Mouse (Mus musculus) natural killer cell, adult 2 months (primary cell): ENCODE results near the gene Olfr1380.
"Not testable (repeated sequence)": the region's sequence is repeated elsewhere in the genome, so short reads cannot be mapped to it uniquely, and the experiment has no call there.

Source experiments
- DNase-seq, 2 experiments: peaks; one replicate each; pipeline ENCODE4 v3.0.0; 2022; ENCODE audit warnings: low spot score in 2 of 2

Gene Olfr1380

DNA sequence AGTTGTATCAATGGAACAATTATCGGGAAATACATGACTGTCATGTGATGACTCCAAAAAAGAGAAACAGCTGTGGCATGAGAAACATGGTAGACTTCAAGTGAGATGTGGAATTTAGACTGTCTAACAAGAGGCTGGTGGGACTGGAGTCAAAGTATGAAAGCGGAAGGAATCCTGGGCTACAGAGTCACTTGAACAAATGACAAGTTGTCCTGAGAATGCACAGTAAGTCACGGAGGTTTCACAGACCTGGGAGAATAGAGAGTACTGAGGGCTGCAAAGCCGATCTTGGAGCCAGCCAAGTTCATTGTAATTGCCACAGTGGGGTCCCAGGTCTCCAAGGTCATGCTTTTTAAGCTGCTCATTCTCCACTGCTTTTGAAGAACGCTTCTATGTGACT is at the start of gene Olfr1380:
Gene Olfr1380, plus strand, starts transcription at position 301 of the 400 bp plus-strand sequence.
- not testable (repeated sequence) for DNase-seq

DNA sequence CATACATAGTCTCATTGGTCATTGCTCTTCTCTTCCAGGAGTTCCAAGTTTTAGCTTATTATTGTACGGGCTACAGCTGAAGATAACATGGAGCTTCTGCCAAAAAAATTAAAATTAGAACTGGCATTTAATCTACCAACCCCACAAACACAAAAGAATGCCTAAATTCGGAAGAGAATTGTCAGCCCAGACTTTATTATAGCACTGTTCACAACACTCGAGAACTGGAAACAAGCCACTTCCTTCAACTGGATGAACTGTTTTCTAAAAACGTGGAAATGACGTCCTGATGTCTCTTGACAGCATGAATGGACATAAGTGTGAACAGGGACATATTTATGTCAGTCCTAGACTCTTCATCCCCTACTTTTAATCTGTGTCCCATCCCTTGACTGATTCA is 38.6 kb upstream of the Olfr1380 start:
- no peak for DNase-seq

DNA sequence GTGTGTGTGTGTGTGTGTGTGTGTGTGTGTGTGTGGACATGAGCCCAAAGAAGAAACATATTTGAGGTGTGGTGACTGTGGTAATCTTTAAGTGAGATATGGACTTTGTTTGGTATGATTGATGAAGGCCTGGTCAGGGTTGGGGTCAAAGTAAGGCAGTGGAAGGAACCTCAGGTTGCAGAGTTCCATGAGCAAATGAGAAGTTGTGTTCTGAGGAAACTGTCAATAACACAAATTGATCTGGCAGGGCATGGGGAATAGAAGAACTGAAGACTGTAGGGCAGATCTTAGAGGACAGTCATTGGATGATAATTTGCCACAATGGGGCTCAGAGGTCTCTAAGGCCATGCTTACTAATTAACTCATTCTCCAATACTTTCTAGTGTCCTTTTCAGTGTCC is 37.3 kb upstream of the Olfr1380 start, which contains the start of gene Olfr1383:
Gene Olfr1383, plus strand, starts transcription at position 301 of the 400 bp plus-strand sequence.
- no peak for DNase-seq

DNA sequence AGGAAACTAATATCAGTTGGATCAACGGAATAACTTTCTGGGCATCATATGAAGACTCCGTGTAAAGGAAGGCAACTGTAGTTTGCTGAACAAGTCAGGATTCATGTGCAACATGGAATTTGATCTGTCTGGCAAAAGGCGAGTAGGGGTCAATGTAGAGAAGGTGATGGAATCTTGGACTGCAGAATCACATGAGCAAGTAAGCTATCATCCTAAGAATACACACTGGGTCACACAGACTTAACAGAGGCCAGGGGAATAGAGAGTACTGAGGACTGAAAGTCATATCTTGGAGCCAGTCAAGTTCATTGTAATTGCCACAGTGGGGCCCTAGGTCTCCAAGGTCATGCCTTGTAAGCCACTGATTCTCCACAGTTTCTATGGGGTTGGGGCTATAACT is 28.7 kb upstream of the Olfr1380 start, which contains the start of gene Olfr1382:
Gene Olfr1382, plus strand, starts transcription at position 301 of the 400 bp plus-strand sequence.
- no peak for DNase-seq

DNA sequence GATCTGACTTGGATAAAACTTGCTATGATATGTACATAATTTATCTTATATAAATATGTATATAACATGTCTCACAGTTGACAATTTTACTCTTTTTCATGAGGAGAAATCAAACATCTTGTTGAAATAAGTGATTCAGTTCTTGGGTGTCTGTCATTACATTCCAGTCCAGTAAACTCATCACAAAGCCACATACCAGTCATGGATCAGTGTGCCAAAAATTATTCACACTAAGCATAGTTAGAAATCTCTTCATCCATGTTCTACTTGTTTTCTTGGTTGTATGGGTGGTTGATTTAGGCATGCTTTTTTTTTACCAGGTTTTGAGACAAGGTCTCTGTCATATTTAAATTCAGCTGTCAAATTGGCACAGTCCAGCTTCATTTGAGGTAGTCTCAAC is 23.9 kb upstream of the Olfr1380 start:
- no peak for DNase-seq

DNA sequence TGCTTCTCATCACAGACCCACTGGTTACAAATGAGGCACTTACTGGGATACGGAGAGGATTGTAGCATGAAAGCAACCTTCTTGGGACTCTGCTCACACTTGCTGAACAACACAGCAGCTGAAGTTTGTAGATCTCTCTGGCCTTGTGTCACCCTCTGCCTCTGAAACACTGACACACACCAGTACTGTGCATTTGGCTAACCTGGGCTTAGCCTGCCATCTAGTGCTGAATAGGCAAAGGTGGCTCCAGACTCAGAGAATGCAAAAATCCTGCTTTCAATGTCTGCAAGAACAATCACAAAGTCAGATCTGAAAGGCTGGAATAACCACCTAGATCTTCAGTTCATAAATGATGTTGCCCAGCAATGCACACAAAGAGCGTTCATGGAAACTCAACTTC is 20.0 kb upstream of the Olfr1380 start:
- DNase-seq = not testable (repeated sequence)

DNA sequence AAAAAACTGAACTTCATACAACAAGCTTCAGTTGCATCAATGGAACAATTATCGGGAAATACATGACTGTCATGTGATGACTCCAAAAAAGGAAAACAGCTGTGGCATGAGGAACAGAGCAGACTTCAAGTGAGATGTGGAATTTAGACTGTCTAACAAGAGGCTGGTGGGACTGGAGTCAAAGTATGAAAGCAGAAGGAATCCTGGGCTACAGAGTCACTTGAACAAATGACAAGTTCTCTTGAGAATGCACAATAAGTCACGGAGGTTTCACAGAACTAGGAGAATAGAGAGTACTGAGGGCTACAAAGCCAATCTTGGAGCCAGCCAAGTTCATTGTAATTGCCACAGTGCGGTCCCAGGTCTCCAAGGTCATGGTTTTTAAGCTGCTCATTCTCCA is 13.5 kb upstream of the Olfr1380 start, which contains the start of gene Olfr1381:
Gene Olfr1381, plus strand, starts transcription at position 301 of the 400 bp plus-strand sequence.
- not testable (repeated sequence) for DNase-seq

DNA sequence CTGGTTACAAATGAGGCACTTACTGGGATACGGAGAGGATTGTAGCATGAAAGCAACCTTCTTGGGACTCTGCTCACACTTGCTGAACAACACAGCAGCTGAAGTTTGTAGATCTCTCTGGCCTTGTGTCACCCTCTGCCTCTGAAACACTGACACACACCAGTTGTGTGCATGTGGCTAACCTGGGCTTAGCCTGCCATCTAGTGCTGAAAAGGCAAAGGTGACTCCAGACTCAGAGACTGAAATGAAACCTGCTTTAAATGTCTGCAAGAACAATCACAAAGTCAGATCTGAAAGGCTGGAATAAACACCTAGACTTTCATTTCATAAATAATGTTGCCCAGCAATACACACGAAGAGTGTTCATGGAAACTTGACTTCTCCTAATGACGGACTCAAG is 2.6 kb upstream of the Olfr1380 start:
- not testable (repeated sequence) for DNase-seq

DNA sequence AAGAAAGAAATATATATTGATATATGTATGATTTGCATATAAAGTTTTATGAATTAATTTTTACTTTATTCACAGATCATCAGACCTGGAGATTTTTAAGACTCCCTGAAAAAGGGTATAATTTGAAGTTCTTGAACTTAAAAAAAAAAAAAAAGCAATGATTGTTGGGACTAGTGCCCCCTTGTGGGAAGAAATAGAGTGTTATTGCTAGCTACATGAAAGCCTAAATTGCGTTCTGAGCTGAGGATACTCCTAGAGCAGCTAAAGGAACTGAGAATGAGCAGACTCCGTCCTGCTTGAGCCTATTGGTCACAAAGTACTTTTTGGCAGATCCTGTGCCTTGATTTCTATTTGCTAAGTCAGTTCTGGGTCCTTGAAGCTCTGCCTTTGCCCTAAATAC is 18.4 kb downstream of the Olfr1380 start:
- DNase-seq = not testable (repeated sequence)

DNA sequence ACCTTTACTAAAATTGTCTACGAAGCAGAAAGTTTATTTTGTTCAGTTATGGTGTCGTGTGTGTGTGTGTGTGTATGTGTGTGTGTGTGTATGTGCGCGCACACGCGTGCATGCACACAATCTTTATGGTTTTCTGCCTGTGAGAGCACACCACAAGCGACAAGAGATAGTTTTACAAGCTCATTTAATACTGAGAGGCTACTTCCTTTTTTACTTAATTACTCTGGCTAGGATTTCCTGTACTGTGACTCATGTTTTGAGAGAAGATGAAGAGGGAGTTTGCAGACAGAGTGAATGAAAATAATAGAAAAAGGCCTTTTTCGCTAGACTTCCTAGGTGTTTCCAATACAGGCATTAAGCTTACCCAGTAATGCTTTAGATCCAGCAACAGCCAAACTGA is 23.8 kb downstream of the Olfr1380 start:
- not testable (repeated sequence) for DNase-seq

DNA sequence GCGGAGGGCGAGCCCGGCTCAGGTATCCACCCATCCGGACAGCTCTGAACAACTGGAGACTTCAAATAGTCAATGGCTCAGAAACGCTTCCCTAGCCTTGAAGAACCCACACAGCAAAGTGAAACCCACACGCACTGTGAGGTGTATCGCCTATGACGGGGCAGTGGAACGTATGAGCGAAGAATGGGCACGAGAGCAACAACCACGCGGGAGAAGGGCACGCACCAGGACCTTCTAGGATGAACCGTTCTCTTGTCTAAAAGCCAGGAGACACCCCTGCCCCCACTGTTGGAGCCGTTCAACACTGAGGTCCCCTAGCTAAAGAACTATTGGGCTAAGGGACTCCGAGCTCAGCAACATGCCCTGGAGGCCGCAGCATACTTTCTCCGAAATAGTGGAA is 33.5 kb downstream of the Olfr1380 start:
- no peak for DNase-seq

DNA sequence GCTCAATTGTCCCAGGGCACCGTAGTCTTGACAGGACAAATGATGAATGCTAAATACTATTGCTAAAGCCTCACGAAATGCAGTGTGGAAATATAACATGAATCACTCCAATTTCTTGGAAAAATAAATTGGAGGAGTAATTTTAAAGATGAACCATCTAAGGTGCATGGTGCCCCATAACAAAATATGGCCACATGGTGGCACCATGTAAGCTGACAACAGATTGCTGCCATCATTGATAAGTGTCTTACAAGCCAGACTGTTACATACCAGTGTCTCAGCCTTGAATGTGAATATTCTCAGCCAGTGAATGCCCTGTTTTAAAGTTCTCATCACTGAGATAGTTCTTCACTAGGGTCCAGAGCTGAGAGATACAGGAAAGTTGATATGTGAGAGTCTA is 40.5 kb downstream of the Olfr1380 start:
- DNase-seq = not testable (repeated sequence)

DNA sequence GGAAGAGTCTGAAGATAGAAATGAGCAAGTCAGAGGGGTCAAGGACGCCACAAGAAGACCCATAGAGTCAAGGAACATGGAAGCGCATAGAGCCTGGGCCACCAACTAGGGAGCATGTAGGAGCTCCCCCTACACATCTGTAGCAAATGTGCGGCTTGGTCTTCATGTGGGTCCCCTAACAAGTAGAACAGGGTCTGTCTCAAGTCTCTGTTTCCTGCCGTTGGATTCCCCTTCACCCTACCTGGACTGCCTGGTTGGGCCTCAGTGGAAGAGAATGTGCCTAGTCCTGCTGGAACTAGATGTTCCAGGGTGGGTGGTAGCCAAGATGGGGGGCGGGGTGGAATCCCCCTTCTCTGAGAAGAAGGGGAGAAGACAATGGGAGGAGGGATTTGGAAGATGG is 51.6 kb downstream of the Olfr1380 start:
- DNase-seq = not testable (repeated sequence)

DNA sequence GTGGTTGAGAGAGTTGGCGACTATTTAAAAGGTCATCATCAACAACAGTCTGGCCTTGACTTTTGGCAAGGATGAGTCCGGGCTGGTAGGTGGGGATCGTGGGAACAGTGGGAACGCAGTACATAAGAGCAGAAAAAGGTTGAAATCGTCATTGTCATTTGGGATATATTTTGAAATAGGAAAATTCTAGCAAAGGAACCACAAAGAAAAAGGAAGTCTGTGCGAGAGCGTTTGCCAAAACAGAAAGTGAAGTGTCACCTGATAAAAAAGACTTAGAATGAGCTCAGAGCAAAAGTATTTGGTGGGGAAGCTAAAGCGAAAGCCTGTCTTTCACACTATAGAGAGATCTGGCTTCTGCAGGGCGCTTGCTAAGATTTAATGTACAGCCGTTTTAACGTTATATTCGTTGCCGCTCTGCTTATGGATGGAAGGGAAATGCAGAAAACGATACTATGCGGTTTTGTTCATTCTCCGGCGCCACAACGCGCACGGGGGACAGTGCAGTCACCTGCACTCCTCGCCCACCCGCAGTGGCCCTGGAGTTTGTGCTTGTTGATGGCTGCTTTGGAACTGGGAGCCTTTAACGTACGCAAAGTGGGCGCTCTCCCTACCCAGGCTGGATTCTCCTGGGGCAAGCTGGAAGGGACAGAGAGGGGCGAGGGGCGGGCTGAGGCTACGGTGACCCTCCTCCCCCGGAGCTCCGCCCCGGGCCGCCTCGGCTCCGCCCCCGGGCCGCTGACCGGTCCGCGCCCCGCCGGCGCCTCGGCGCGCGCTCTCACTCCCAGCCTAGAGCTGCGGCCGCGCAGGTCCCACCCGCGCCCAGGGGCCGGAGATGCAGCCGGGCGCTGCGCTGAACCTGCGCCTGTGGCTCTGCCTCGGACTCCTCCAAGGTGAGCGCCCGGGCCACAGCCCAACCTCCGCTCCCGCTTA is 52.5 kb downstream of the Olfr1380 start, which contains the start of gene Flt4:
Gene Flt4, plus strand, starts transcription at position 326 of the 930 bp plus-strand sequence.
- DNase-seq = not testable (repeated sequence)

DNA sequence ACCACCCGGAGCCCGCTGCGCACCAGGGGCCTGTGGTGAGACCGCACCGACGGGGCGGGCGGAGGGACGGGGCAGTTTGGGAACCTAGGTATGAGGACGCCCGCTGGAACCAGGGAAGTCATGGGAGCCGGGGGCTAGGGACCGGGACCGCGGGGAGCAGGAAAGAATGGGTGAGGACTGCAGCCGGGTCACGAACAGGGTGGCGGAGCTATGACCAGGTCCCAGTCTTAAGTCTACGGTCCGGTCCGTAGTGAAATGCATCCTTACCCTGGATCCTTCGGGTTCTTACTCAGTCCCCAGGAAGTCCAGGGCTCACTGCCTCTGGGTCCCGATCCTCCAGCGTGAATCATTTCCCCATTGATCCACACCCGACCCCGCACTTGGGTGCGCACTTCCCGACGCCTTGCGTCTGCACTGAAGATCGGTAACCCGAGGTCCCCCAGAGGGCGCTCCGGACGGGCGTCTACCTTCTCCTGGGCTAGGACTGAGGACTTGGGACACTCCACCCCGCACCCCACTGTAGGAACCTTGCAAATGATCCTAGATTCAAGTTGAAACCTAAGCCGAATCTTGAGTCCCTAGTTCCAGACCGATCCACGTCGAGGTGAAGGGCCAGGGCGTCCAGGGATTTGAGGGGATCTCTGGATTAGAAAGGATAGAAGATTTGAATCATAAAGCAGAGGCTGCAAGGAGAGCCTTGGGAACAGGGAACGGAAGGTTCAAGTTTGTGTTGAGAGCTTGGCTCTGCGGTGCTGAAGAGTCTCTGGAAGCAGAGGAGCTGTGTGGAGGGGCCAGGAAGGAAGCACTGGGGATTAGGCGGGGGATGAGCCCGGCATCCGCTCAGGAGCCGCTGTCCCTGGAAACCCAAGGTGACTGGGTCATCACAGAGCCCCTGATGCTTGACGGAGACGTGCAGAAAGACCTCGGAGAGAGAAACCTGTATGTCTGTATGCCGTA is 53.5 kb downstream of the Olfr1380 start:
- DNase-seq = not testable (repeated sequence)

DNA sequence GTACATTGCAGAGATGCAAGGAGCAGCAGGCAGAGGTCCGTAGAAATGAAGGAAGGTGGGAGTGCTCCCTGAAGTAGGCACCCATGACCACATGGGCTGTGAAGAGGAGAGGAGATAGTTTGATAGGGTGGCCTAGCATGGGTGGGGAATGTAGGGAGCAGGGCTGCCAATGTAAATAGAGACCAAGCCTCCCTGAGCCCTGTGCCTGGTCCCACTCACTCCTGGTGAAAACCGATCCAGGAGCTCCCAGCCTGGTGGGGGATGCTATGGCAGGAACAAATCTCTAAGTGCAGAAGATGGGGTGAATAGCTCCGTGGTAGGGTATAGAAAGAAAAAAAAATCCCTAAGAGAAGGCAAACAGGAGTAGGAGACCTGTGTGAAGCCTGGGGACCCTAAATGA is 54.7 kb downstream of the Olfr1380 start:
- DNase-seq = not testable (repeated sequence)

DNA sequence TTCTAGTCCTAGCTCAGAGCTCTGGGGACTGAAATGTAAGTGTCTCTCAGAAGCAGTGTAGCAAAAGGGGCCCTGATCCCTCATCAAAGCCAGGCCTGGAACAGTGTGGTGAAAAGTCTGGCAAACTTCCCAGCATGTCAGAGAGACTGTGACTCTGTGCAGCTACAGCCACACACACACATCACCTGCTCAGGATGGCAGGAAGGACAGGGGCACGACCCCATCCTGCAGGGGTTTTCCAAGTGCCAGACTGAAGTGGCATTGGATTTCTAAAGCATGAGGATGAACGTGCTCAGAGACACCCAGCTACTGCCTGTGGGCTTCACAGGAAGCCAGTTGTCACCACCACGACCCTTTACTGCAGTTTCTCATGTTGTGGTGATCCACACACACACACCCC is 55.5 kb downstream of the Olfr1380 start:
- DNase-seq = no peak

DNA sequence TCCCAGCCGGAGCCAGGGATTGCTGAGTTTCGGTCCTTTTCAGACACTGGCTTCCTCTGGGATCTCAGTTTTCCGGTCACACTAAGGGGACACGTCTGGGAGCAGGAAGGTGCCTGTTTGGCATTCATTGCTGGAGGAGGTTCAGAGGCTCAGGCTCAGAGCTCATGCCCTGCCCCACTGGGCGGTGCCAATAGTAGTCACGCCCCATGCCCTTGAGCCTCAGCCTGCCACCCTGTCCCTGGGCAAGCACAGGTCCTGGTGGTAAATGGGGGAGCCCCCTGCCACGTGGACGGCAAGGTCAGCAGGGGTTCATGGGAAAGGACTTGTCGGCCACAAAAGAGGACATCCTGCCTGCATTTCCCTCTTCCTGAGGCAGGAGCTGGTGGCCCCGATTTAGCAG is 56.7 kb downstream of the Olfr1380 start:
- no peak for DNase-seq
